Comparison of ENCODE assay signal across 14 mouse cellular contexts in the genomic region with DNA sequence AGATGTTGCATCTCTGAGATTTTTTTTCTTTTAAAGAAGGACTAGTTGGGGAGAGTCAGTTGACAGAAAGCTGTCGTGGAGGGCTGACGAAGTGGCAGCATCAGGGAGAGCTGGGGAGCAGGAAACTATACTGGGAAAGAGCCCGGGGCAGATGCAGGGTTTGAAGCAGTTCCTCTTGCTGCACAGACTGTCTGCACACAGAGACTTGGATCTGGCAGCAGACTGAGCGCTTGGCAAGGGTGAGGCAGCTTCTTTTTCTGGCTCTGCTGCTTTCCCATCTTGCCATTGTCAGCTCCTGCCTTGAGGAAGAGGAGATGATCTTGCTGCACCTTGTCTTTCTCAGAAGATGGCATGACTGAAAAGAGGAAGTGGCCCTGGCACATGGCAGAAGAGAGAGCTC. TPM values are rescaled to one million over a fixed set of nuclear protein-coding genes. Genes with fewer than 3 reads are reported as not detected.
DNase-seq lines count a peak whose midpoint lies in the region; ATAC-seq lines count a peak whose summit lies in the region.
"Had no signal": no experiment of that assay in that cellular context is flagged by ENCODE, and none has a peak within 500 bp of the region (broad histone marks: within the 10 kb centered on the region; RNA-seq: fewer than 3 reads in every experiment).

No protein-coding gene starts in this region.

- intact Hi-C loops in left cerebral cortex, postnatal 14 days (cut with DNase I) = no loop called here

- peak; percentile 95 for ATAC-seq in frontal cortex, adult (ENCODE audit: low TSS enrichment)
- no peak for ATAC-seq in monocyte, adult 5-6 weeks (replicated peaks; ENCODE audit: insufficient number of reproducible peaks, low FRiP score, low TSS enrichment, poor library complexity, severe bottlenecking)
- ATAC-seq in inflammation-experienced regulatory T-cells, adult 6 months = no peak

- peak; percentile 15 for DNase-seq in gastrocnemius, postnatal 10 days
- no peak for DNase-seq in gastrocnemius, adult 8-10 months (ENCODE audit: low spot score in 2 of 2)
- DNase-seq in brain, adult 2 months (ENCODE audit: low read depth, low spot score) = peak; percentile 62
- DNase-seq in left cerebral cortex, postnatal 14 days (ENCODE audit: low spot score in 2 of 2) = peak; percentile 33 to 45
- DNase-seq: embryo, embryonic 11 days; heart, adult 18-20 months; retina, postnatal 1 day had no signal

RNA-seq across cellular contexts. Expression of a gene that starts 55.2 kb away (rescaled TPM):
- not detected for total RNA-seq in gastrocnemius, postnatal 10 days (2021)
- total RNA-seq in gastrocnemius, adult 8-10 months (2022) = not detected
- total RNA-seq in left cerebral cortex, postnatal 14 days (2021) = not detected
- total RNA-seq in monocyte, adult 5-6 weeks (2017) = not detected in 3 replicates
- not detected for polyA plus RNA-seq in inflammation-experienced regulatory T-cells, adult 6 months (2017; shearing (Covaris generic))
- total RNA-seq: adrenal gland, adult 18-20 months; ES-E14; heart, adult 18-20 months had no signal
- polyA plus RNA-seq: hindbrain, embryonic 12.5 days; liver, embryonic 16.5 days had no signal

Comparison
In these comparisons a context has a peak if more than half of its experiments do, and no peak if none do; other contexts are left out.
1. DNase-seq: peak in gastrocnemius, postnatal 10 days (single experiment), brain, adult 2 months (single experiment) and left cerebral cortex, postnatal 14 days (2 of 2); none in gastrocnemius, adult 8-10 months (0 of 2).